Mouse (Mus musculus): Measurements from ENCODE around the gene Dcaf6. TPM values are rescaled to one million over a fixed set of nuclear protein-coding genes. Genes with fewer than 3 reads are reported as not detected.

Dcaf6 gene
- polyA plus RNA-seq, 1 experiment = not detected

- WGBS = 75% methylated on average over 5 of the region's 5 CpGs
- Histone ChIP-seq H3K27ac (ENCODE audit: insufficient read depth, low read depth, low read length) (no peak overlapping the region), H3K4me1 (ENCODE audit: control insufficient read depth, insufficient read depth, low read length) (no peaks in the 10 kb centered on the region), H3K4me3 (ENCODE audit: insufficient read depth, low read depth, low read length) (no peak overlapping the region)
- TF ChIP-seq CTCF (IDR thresholded peaks at IDR 0.05; ENCODE audit: insufficient read depth, low read depth, low read length) (no peak), POLR2A (IDR thresholded peaks at IDR 0.05; ENCODE audit: insufficient read depth, low read depth, low read length) (no peak)
These were observed 71.6 kb downstream of the Dcaf6 start for GRCm38 (mm10) chr1:165388716-165389115.

- Histone ChIP-seq H3K4me3 (ENCODE audit: insufficient read depth, low read depth, low read length) (no peak overlapping the region), H3K4me1 (ENCODE audit: control insufficient read depth, insufficient read depth, low read length) (no peaks in the 10 kb centered on the region), H3K27ac (ENCODE audit: insufficient read depth, low read depth, low read length) (no peak overlapping the region)
- 84% methylated on average over 9 of the region's 9 CpGs for WGBS
- no peak for TF ChIP-seq POLR2A (IDR thresholded peaks at IDR 0.05; ENCODE audit: insufficient read depth, low read depth, low read length)
- no peak for TF ChIP-seq CTCF (IDR thresholded peaks at IDR 0.05; ENCODE audit: insufficient read depth, low read depth, low read length)
These were observed 73.8 kb downstream of the Dcaf6 start for GRCm38 (mm10) chr1:165386525-165386923.

GRCm38 (mm10) chr1:165385810-165386524 lies 74.3 kb downstream of the Dcaf6 start:
- H3K4me3 ChIP-seq (ENCODE audit: insufficient read depth, low read depth, low read length) = no peak overlapping the region
- no peak overlapping the region for H3K27ac ChIP-seq (ENCODE audit: insufficient read depth, low read depth, low read length)
- 77% methylated on average over 14 of the region's 14 CpGs for WGBS
- TF ChIP-seq CTCF (IDR thresholded peaks at IDR 0.05; ENCODE audit: insufficient read depth, low read depth, low read length) (no peak), POLR2A (IDR thresholded peaks at IDR 0.05; ENCODE audit: insufficient read depth, low read depth, low read length) (no peak)
- no peaks in the 10 kb centered on the region for H3K4me1 ChIP-seq (ENCODE audit: control insufficient read depth, insufficient read depth, low read length)

GRCm38 (mm10) chr1:165373839-165374238 lies 86.4 kb downstream of the Dcaf6 start:
- 74% methylated on average over 9 of the region's 9 CpGs for WGBS
- Histone ChIP-seq H3K4me1 (ENCODE audit: control insufficient read depth, insufficient read depth, low read length) (0 out of 2 replicates have a peak, but pooled peaks cover 3% of the 10 kb centered on the region), H3K4me3 (ENCODE audit: insufficient read depth, low read depth, low read length) (no peak overlapping the region), H3K27ac (ENCODE audit: insufficient read depth, low read depth, low read length) (no peak overlapping the region)
- TF ChIP-seq POLR2A (IDR thresholded peaks at IDR 0.05; ENCODE audit: insufficient read depth, low read depth, low read length) (no peak), CTCF (IDR thresholded peaks at IDR 0.05; ENCODE audit: insufficient read depth, low read depth, low read length) (no peak)

- WGBS = 96% methylated on average over 4 of the region's 4 CpGs
- 0 out of 2 replicates have a peak, but pooled peaks cover 3% of the 10 kb centered on the region for H3K4me1 ChIP-seq (ENCODE audit: control insufficient read depth, insufficient read depth, low read length)
- no peak overlapping the region for H3K4me3 ChIP-seq (ENCODE audit: insufficient read depth, low read depth, low read length)
- H3K27ac ChIP-seq (ENCODE audit: insufficient read depth, low read depth, low read length) = no peak overlapping the region
- TF ChIP-seq CTCF (IDR thresholded peaks at IDR 0.05; ENCODE audit: insufficient read depth, low read depth, low read length) (no peak), POLR2A (IDR thresholded peaks at IDR 0.05; ENCODE audit: insufficient read depth, low read depth, low read length) (no peak)
These were observed 89.3 kb downstream of the Dcaf6 start for GRCm38 (mm10) chr1:165370990-165371389.

DNA sequence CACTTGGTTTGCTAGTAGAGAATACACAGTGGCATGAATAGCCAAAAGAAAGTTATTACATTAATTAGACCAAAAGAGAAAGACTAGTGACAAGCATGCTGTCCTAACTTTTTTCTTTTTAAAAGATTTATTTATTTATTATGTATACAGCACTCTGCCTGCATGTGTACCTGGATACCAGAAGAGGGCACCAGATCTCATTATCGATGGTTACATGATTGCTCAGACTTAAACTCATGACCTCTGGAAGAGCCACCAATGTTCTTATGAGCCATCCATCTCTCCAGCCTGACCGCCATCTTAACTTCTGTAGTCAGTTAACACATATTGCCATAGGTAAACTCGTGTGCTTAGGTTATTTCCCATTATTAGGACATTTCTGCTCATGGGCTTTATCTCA lies 95.2 kb downstream of the Dcaf6 start:
- WGBS = 91% methylated on average over 3 of the region's 3 CpGs
- no peak for TF ChIP-seq CTCF (IDR thresholded peaks at IDR 0.05; ENCODE audit: insufficient read depth, low read depth, low read length)
- TF ChIP-seq POLR2A (IDR thresholded peaks at IDR 0.05; ENCODE audit: insufficient read depth, low read depth, low read length) = no peak
- Histone ChIP-seq H3K4me3 (ENCODE audit: insufficient read depth, low read depth, low read length) (no peak overlapping the region), H3K4me1 (ENCODE audit: control insufficient read depth, insufficient read depth, low read length) (no peaks in the 10 kb centered on the region), H3K27ac (ENCODE audit: insufficient read depth, low read depth, low read length) (no peak overlapping the region)

DNA sequence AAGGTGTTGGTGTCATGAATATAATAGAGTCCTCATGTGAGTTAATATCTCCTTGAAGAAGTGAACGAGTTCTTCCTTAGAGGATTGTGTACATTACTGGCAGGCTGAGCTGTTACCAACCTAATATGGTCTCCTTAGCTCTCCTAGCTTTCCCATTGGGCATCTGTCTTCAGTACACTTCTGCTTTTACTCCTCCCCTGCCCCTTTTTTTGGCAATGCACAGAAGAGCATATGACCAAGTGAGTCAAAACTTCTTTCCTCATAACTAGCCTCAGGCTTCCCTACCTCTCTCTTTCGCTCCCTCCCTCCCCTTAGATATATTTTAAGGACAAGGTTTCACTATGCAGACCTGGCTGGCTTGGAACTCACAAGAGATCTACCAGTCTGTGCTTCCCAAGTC lies 97.0 kb downstream of the Dcaf6 start:
- 88% methylated on average over 2 of the region's 2 CpGs for WGBS
- Histone ChIP-seq H3K4me1 (ENCODE audit: control insufficient read depth, insufficient read depth, low read length) (no peaks in the 10 kb centered on the region), H3K4me3 (ENCODE audit: insufficient read depth, low read depth, low read length) (no peak overlapping the region), H3K27ac (ENCODE audit: insufficient read depth, low read depth, low read length) (no peak overlapping the region)
- TF ChIP-seq POLR2A (IDR thresholded peaks at IDR 0.05; ENCODE audit: insufficient read depth, low read depth, low read length) (no peak), CTCF (IDR thresholded peaks at IDR 0.05; ENCODE audit: insufficient read depth, low read depth, low read length) (no peak)

DNA sequence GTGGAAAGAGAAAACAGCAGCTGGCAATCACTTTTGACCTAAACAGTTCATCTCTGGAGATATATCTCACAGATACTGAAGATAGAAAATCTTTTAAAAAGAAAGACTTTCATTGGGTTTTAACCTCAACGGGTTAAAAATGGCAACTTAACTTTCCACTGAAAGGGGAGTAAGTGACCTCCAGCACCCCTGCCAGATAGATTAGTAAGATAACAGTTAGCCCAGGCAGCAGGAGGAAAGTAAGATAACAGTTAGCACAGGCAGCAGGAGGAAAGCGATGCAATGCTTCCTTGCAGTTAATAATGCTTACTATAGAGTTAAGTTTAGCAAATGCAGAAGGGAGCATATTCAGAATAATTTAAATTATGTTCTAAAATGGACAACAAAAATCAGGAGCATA lies 103.9 kb downstream of the Dcaf6 start:
- WGBS = 79% methylated on average over 2 of the region's 2 CpGs

GRCm38 (mm10) chr1:165348627-165349026 lies 111.6 kb downstream of the Dcaf6 start:
- no peak overlapping the region for H3K4me3 ChIP-seq (ENCODE audit: insufficient read depth, low read depth, low read length)
- no peak for TF ChIP-seq CTCF (IDR thresholded peaks at IDR 0.05; ENCODE audit: insufficient read depth, low read depth, low read length)
- no peak for TF ChIP-seq POLR2A (IDR thresholded peaks at IDR 0.05; ENCODE audit: insufficient read depth, low read depth, low read length)
- no peaks in the 10 kb centered on the region for H3K4me1 ChIP-seq (ENCODE audit: control insufficient read depth, insufficient read depth, low read length)
- H3K27ac ChIP-seq (ENCODE audit: insufficient read depth, low read depth, low read length) = no peak overlapping the region

More for the DNA sequence above, 103.9 kb downstream of the Dcaf6 start:
- TF ChIP-seq POLR2A (IDR thresholded peaks at IDR 0.05; ENCODE audit: insufficient read depth, low read depth, low read length) (no peak), CTCF (IDR thresholded peaks at IDR 0.05; ENCODE audit: insufficient read depth, low read depth, low read length) (no peak)
- no peak overlapping the region for H3K27ac ChIP-seq (ENCODE audit: insufficient read depth, low read depth, low read length)
- no peaks in the 10 kb centered on the region for H3K4me1 ChIP-seq (ENCODE audit: control insufficient read depth, insufficient read depth, low read length)
- H3K4me3 ChIP-seq (ENCODE audit: insufficient read depth, low read depth, low read length) = no peak overlapping the region
